Mouse (Mus musculus): Measurements from ENCODE around the gene Gm13277. TPM values are rescaled to one million over a fixed set of nuclear protein-coding genes. Genes with fewer than 3 reads are reported as not detected.
"Not testable (repeated sequence)": the region's sequence is repeated elsewhere in the genome, so short reads cannot be mapped to it uniquely, and the experiment has no call there.

Gene Gm13277
- total RNA-seq (2021) = not detected
- long read RNA-seq, experiment 1 = 0 reads
- long read RNA-seq, experiment 2 = 0 reads

- peak; percentile 48 for DNase-seq
These were observed at the start of gene Gm13277 for GRCm38 (mm10) chr4:88788402-88788801. Gm13277 (plus strand) TSS chr4:88788632.

DNA sequence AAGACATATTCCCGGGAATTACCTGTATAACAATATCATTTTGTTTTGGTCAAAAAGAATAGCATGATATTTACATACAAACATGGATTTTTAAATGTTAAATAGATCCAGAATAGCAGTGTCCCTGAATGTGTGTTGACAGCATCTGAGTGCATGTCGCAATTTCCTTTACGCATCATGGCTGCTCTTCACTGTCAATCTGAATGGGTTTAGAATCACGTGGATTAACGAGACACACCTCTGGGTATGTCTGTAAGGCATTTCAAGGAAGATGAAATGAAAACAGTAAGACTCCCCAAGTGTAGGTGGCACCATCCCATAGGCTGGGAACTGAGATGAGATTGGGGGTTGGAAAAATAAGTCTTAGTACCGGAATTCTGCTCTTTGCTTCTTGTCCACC lies 49.4 kb upstream of the Gm13277 start:
- no peak for DNase-seq

GRCm38 (mm10) chr4:88741426-88741825 lies 47.0 kb upstream of the Gm13277 start:
- no peak for DNase-seq

DNA sequence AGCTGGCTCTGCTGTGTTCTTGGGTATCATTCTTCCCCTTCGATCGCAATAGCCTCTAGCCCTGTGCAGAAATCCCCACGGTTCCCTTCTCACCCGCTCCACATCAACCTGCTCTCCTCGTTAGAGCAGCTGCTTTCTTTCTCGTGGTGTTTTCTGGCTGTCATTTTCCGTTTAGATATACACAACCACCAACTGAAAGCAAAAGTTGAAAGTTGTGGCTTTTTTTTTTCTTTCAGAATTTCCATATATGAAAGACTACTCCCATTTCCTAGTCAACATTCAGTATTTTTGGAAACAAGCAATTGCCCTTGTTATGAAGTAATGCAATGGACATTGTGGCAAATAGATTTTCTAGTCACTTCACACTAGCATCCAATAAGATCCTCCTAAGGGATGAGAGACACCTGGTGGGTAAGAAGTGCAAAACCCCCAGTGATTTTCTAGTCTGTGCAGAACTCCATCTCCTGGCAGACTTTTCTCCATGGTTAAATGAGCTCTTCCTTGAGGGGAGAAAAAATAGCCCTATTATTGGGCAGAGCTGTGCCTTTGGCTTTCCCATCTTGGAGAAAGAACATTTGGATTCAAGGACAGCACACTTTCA lies 45.6 kb upstream of the Gm13277 start:
- DNase-seq = no peak

GRCm38 (mm10) chr4:88744207-88744606 lies 44.2 kb upstream of the Gm13277 start:
- DNase-seq = no peak

DNA sequence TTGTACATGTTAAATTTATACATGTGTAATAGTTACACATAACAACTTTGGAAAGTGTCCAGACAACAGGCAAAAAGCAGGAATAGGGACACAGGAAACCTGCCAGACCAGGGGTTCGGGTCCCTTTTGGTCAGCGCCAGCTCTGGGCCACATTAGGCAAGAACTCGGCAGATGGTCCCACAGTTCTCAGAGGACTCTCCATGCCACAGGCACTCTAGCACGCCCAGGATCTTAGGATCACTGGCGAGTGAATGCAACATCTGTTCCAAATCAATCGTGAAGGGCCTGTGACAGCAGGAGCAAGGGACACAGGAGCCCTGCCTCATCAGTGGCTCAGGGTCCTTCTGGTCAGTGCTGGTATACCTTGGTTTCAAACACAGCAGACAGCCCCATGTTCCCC lies 38.5 kb upstream of the Gm13277 start:
- DNase-seq = no peak

DNA sequence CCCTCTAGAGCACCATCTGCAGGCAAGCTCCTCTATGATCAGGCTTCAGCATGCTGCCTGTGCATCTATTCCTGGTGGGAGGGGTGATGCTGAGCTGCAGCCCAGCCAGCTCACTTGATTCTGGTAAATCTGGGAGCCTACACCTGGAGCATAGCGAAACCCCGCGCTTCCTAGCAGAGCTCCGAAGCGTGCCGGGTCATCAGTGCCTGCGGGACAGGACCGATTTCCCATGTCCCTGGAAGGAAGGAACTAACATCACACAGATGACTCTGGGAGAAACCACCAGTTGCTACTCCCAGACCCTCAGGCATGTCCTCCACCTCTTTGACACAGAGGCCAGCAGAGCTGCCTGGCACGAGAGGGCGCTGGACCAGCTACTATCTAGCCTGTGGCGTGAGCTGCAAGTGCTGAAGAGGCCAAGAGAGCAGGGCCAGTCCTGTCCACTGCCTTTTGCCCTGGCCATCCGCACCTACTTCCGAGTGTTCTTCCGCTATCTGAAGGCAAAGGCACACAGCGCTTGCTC lies 33.6 kb upstream of the Gm13277 start, which contains the start of gene Gm13271:
TSS of gene Gm13271 (plus strand) at position 51 of the 523 bp plus-strand sequence.
- peak; percentile 62 for DNase-seq

DNA sequence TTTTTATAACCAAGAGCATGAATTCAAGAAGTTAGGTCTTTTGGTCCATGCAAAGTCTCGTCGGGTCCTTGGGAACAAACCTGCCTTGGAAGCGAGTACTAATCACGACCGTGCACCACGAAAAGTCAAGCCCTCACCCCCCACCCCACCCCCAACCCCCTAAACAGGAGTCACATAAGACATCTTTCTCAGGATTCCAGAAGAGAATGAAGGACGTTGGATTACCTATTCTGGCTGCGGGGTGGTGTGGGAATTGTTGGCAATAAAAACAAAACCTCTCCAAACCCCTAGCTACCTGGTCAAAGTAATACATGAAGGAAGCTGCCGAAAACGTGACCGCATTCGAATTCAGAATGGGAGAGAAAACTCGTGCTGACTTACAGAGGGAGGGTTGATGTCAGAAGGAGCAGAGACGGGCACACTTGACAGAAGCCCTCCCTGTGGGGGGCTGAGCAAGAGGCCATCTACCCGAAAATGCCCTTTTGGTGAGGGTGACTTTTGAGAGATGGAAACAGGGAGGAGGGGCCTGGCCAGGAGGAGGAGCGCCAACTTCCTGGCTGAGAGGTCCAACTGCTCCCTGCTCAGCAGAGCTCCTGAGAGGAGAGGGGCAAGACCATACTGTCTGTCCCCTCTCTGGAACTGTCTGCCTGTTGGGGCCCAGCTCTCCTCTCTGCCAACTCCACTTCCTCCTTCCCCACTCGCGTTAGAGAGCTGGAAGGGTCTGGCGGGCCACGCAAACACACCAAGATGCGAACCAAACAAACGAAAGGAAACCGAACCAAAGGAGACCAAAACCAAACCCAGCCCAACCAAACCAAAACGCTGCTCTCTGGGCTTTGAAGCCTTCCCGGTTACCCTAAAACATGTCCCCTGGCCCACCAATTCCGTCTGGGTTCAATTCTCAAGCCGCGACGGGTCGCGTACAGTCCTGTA lies 31.6 kb upstream of the Gm13277 start:
- DNase-seq = not testable (repeated sequence)

DNA sequence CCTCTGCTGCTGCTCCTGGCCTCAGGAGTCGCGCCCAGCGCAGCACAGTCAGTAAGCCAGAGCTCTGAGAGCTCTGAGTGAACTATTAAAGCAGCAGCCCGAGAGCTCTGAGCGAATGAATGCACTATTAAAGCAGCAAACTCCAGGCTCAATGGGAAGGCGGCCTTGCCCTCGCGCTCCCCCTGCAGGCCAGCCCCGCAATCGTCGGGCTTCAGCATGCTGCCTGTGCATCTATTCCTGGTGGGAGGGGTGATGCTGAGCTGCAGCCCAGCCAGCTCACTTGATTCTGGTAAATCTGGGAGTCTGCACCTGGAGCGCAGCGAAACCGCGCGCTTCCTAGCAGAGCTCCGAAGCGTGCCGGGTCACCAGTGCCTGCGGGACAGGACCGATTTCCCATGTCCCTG lies 30.8 kb upstream of the Gm13277 start:
- DNase-seq = peak; percentile 79

DNA sequence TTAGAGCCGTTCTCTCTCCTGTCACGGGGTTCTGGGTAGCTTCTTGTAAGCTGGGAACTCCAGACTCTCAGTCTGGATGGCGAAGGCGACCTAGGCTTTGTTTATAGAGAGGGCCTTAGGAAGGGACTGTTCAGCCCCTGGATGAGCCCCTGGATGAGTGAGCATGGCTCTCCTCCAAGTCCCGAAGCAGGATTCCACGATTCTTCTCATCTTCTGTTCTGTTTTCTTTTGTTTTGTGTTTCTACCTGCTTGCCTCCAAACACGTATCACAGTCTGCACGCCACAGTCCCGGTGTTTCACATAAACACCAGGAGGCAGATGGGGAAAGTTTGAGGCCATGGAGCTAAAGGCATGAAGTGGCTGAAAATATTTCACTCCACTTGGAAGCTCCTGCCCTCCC lies 29.7 kb upstream of the Gm13277 start:
- DNase-seq = not testable (repeated sequence)

DNA sequence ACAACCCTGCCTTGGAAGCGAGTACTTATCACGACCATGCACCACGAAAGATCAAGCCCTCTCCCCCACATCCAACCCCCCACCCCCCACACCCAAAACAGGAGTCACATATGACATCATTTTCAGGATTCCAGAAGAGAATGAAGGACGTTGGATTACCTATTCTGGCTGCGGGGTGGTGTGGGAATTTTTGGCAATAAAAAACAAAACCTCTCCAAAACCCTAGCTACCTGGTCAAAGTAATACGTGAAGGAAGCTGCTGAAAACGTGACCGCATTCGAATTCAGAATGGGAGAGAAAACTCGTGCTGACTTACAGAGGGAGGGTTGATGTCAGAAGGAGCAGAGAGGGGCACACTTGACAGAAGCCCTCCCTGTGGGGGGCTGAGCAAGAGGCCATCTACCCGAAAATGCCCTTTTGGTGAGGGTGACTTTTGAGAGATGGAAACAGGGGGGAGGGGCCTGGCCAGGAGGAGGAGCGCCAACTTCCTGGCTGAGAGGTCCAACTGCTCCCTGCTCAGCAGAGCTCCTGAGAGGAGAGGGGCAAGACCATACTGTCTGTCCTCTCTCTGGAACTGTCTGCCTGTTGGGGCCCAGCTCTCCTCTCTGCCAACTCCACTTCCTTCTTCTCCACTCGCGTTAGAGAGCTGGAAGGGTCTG lies 28.7 kb upstream of the Gm13277 start, which contains the start of gene Gm13283:
TSS of gene Gm13283 (plus strand) at position 510 of the 659 bp plus-strand sequence.
- peak; percentile 35 for DNase-seq

DNA sequence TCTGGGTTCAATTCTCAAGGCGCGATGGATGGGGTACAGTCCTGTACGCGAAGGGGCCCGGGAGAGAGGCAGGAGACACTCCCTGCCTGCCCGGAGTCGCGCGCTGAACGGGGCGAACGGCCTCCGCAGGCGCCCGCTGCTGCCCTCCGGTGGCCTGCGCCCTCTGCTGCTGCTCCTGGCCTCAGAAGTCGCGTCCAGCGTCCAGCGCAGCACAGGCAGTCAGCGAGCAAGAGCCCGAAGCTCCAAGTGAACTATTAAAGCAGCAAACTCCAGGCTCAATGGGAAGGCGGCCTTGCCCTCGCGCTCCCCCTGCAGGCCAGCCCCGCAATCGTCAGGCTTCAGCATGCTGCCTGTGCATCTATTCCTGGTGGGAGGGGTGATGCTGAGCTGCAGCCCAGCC lies 28.0 kb upstream of the Gm13277 start:
- peak; percentile 59 for DNase-seq

GRCm38 (mm10) chr4:88761776-88762175 lies 26.7 kb upstream of the Gm13277 start:
- DNase-seq = peak; percentile 64

- not testable (repeated sequence) for DNase-seq
These were observed 26.1 kb upstream of the Gm13277 start for GRCm38 (mm10) chr4:88762341-88762740.

GRCm38 (mm10) chr4:88763384-88764018 lies 24.9 kb upstream of the Gm13277 start:
- DNase-seq = not testable (repeated sequence)

- DNase-seq = not testable (repeated sequence)
These were observed 14.9 kb upstream of the Gm13277 start, which contains the start of gene Gm13290 for GRCm38 (mm10) chr4:88773534-88773933. Gm13290 (plus strand) TSS chr4:88773834.

DNA sequence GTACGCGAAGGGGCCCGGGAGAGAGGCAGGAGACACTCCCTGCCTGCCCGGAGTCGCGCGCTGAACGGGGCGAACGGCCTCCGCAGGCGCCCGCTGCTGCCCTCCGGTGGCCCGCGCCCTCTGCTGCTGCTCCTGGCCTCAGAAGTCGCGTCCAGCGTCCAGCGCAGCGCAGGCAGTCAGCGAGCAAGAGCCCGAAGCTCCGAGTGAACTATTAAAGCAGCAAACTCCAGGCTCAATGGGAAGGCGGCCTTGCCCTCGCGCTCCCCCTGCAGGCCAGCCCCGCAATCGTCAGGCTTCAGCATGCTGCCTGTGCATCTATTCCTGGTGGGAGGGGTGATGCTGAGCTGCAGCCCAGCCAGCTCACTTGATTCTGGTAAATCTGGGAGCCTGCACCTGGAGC lies 11.8 kb upstream of the Gm13277 start, which contains the start of gene Gm13289:
TSS of gene Gm13289 (plus strand) at position 301 of the 400 bp plus-strand sequence.
- not testable (repeated sequence) for DNase-seq

DNA sequence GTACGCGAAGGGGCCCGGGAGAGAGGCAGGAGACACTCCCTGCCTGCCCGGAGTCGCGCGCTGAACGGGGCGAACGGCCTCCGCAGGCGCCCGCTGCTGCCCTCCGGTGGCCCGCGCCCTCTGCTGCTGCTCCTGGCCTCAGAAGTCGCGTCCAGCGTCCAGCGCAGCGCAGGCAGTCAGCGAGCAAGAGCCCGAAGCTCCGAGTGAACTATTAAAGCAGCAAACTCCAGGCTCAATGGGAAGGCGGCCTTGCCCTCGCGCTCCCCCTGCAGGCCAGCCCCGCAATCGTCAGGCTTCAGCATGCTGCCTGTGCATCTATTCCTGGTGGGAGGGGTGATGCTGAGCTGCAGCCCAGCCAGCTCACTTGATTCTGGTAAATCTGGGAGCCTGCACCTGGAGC lies 8.9 kb upstream of the Gm13277 start, which contains the start of gene Gm13272:
TSS of gene Gm13272 (plus strand) at position 301 of the 400 bp plus-strand sequence.
- DNase-seq = not testable (repeated sequence)

- DNase-seq = peak; percentile 3
These were observed 8.1 kb upstream of the Gm13277 start for GRCm38 (mm10) chr4:88780320-88780719.

DNA sequence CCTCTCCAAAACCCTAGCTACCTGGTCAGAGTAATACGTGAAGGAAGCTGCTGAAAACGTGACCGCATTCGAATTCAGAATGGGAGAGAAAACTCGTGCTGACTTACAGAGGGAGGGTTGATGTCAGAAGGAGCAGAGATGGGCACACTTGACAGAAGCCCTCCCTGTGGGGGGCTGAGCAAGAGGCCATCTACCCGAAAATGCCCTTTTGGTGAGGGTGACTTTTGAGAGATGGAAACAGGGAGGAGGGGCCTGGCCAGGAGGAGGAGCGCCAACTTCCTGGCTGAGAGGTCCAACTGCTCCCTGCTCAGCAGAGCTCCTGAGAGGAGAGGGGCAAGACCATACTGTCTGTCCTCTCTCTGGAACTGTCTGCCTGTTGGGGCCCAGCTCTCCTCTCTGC lies 6.6 kb upstream of the Gm13277 start, which contains the start of gene Ifnz:
TSS of gene Ifnz (plus strand) at position 301 of the 400 bp plus-strand sequence.
- not testable (repeated sequence) for DNase-seq

DNA sequence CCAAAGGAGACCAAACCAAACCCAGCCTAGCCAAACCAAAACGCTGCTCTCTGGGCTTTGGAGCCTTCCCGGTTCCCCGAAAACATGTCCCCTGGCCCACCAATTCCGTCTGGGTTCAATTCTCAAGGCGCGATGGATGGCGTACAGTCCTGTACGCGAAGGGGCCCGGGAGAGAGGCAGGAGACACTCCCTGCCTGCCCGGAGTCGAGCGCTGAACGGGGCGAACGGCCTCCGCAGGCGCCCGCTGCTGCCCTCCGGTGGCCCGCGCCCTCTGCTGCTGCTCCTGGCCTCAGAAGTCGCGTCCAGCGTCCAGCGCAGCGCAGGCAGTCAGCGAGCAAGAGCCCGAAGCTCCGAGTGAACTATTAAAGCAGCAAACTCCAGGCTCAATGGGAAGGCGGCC lies 6.1 kb upstream of the Gm13277 start:
- DNase-seq = not testable (repeated sequence)
